Mouse (Mus musculus): ENCODE results near the gene Kcnk7.

DNA sequence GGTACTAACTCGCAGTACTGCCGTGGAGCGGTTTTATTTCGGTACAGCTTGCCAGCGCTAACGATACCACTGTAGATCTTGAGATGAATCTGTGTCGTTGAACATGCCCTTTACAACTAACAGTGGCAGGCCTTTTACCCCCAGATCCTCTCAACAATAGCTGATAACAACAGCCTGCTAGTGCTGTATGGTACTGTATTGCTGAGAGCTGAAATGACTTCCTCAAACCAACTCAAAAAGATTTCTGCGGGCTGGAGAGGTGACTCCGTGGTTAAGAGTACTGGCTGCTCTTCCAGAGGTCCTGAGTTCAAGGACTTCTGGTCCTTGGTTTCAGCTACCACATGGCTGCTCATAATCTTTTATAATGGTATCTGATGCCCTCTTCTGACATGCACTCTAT lies 30.2 kb downstream of the Kcnk7 start:
- TF ChIP-seq CTCF (IDR thresholded peaks at IDR 0.05; ENCODE audit: borderline replicate concordance, insufficient read depth, low read length) (no peak), POLR2A (IDR thresholded peaks at IDR 0.05; ENCODE audit: low read depth, low read length) (no peak)

Data from embryonic fibroblast, embryonic 13.5 days (primary cell).